Mouse (Mus musculus): ENCODE data around the gene Srsf10.

The Srsf10 gene

GRCm38 (mm10) chr4:135855080-135855479, 467 bp upstream of the Srsf10 start:
- DNase-seq (ENCODE audit: low spot score), result no peak

GRCm38 (mm10) chr4:135856223-135857091, 910 bp downstream of the Srsf10 start:
- DNase-seq (ENCODE audit: low spot score), result peak; percentile 37

- DNase-seq (ENCODE audit: low spot score), result no peak
Observed at GRCm38 (mm10) chr4:135857597-135858186, 2.1 kb downstream of the Srsf10 start.

GRCm38 (mm10) chr4:135868996-135869395, 13.4 kb downstream of the Srsf10 start:
- no peak for DNase-seq (ENCODE audit: low spot score)

GRCm38 (mm10) chr4:135870227-135871023, 14.9 kb downstream of the Srsf10 start:
- no peak for DNase-seq (ENCODE audit: low spot score)

- DNase-seq (ENCODE audit: low spot score), result no peak
Observed at GRCm38 (mm10) chr4:135872015-135872414, 16.5 kb downstream of the Srsf10 start.

GRCm38 (mm10) chr4:135872589-135873391, 17.2 kb downstream of the Srsf10 start:
- no peak for DNase-seq (ENCODE audit: low spot score)

- no peak for DNase-seq (ENCODE audit: low spot score)
Observed at GRCm38 (mm10) chr4:135873526-135874202, 18.1 kb downstream of the Srsf10 start, which contains the start of gene Pnrc2. TSS of gene Pnrc2 (minus strand) at chr4:135873850.

GRCm38 (mm10) chr4:135874564-135875535, 19.3 kb downstream of the Srsf10 start:
- no peak for DNase-seq (ENCODE audit: low spot score)

- no peak for DNase-seq (ENCODE audit: low spot score)
Observed at GRCm38 (mm10) chr4:135875546-135875945, 20.0 kb downstream of the Srsf10 start.

- no peak for DNase-seq (ENCODE audit: low spot score)
Observed at GRCm38 (mm10) chr4:135875991-135876582, 20.5 kb downstream of the Srsf10 start.

- DNase-seq (ENCODE audit: low spot score), result no peak
Observed at GRCm38 (mm10) chr4:135876583-135877020, 21.1 kb downstream of the Srsf10 start.

- DNase-seq (ENCODE audit: low spot score), result no peak
Observed at GRCm38 (mm10) chr4:135877742-135878141, 22.2 kb downstream of the Srsf10 start.

GRCm38 (mm10) chr4:135879021-135879420, 23.5 kb downstream of the Srsf10 start:
- no peak for DNase-seq (ENCODE audit: low spot score)

GRCm38 (mm10) chr4:135880018-135880417, 24.5 kb downstream of the Srsf10 start:
- no peak for DNase-seq (ENCODE audit: low spot score)

- no peak for DNase-seq (ENCODE audit: low spot score)
Observed at GRCm38 (mm10) chr4:135880576-135880975, 25.0 kb downstream of the Srsf10 start.

GRCm38 (mm10) chr4:135882023-135882422, 26.5 kb downstream of the Srsf10 start:
- DNase-seq (ENCODE audit: low spot score), result no peak

- DNase-seq (ENCODE audit: low spot score), result no peak
Observed at GRCm38 (mm10) chr4:135883401-135883851, 27.9 kb downstream of the Srsf10 start.

GRCm38 (mm10) chr4:135883881-135884516, 28.5 kb downstream of the Srsf10 start:
- no peak for DNase-seq (ENCODE audit: low spot score)
